9 mouse cellular contexts compared by ENCODE assay signal in genomic region chr7:114317389-114317792, GRCm38 (mm10). TPM values are rescaled to one million over a fixed set of nuclear protein-coding genes. Genes with fewer than 3 reads are reported as not detected.
DNase-seq lines count a peak whose midpoint lies in the region; ATAC-seq and TF ChIP-seq lines count a peak whose summit lies in the region.
"Had no signal": no experiment of that assay in that cellular context is flagged by ENCODE, and none has a peak within 500 bp of the region (broad histone marks: within the 10 kb centered on the region; RNA-seq: fewer than 3 reads in every experiment).

No protein-coding gene starts in this region.

- H3K4me2 ChIP-seq in midbrain, embryonic 11.5 days, result no peak overlapping the region
- H3K4me2 ChIP-seq in midbrain, postnatal 0 days (ENCODE audit: low read depth, low read length, poor library complexity, severe bottlenecking), result no peak overlapping the region
- H3K4me2 ChIP-seq in heart, postnatal 0 days (ENCODE audit: low read depth, low read length), result peak overlapping the region; percentile 17; the same call in 1 of the 2 replicates
- no peak overlapping the region for H3K4me2 ChIP-seq in liver, embryonic 12.5 days
- H3K4me2 ChIP-seq in forebrain, embryonic 16.5 days (ENCODE audit: low read length), result no peak overlapping the region
- H3K4me2 ChIP-seq: embryonic facial prominence, embryonic 12.5 days had no signal

- WGBS in midbrain, embryonic 11.5 days, result 74% methylated on average over 5 of the region's 5 CpGs
- 70% methylated on average over 5 of the region's 5 CpGs for WGBS in midbrain, postnatal 0 days
- WGBS in heart, postnatal 0 days, result 25% methylated on average over 5 of the region's 5 CpGs
- 26% methylated on average over 5 of the region's 5 CpGs for whole genome bisulfite sequencing in liver, embryonic 12.5 days (ENCODE audit: insufficient replicate concordance)
- WGBS in small intestine, adult 2 months, result 32% methylated on average over 5 of the region's 5 CpGs
- 51% methylated on average over 5 of the region's 5 CpGs for WGBS in forebrain, embryonic 16.5 days

- no peak for TF ChIP-seq CTCF in midbrain, postnatal 0 days (IDR thresholded peaks at IDR 0.05)
- no peak for TF ChIP-seq CTCF in heart, postnatal 0 days (IDR thresholded peaks at IDR 0.05; ENCODE audit: low read depth)
- TF ChIP-seq CTCF in small intestine, adult 2 months (IDR thresholded peaks at IDR 0.05; ENCODE audit: extremely low read depth, insufficient read length, insufficient replicate concordance, low read depth, low read length), result no peak

- TF ChIP-seq POLR2A in small intestine, adult 2 months (IDR thresholded peaks at IDR 0.05; ENCODE audit: low read depth, low read length), result peak; percentile 20; the same call in 1 of the 2 replicates

- H3K4me1 ChIP-seq in midbrain, embryonic 11.5 days (ENCODE audit: control insufficient read depth, insufficient read depth, low read length), result no peaks in the 10 kb centered on the region
- no peaks in the 10 kb centered on the region for H3K4me1 ChIP-seq in midbrain, postnatal 0 days (ENCODE audit: insufficient read depth, low read length)
- peaks cover 9% of the 10 kb centered on the region for H3K4me1 ChIP-seq in heart, postnatal 0 days (ENCODE audit: control insufficient read depth, insufficient read depth)
- peaks cover 20% of the 10 kb centered on the region for H3K4me1 ChIP-seq in liver, embryonic 12.5 days
- no peaks in the 10 kb centered on the region; the same call in 1 of the 2 replicates for H3K4me1 ChIP-seq in small intestine, adult 2 months (ENCODE audit: control insufficient read depth, insufficient read depth, insufficient read length, low read length)
- peaks cover 18% of the 10 kb centered on the region for H3K4me1 ChIP-seq in forebrain, embryonic 16.5 days (replicated peaks; ENCODE audit: control insufficient read depth, insufficient read depth, low read length)

- no peaks in the 10 kb centered on the region for H3K9me3 ChIP-seq in midbrain, embryonic 11.5 days (ENCODE audit: control insufficient read depth, low read length)
- no peaks in the 10 kb centered on the region for H3K9me3 ChIP-seq in midbrain, postnatal 0 days (ENCODE audit: low read length)
- no peaks in the 10 kb centered on the region for H3K9me3 ChIP-seq in heart, postnatal 0 days (replicated peaks; ENCODE audit: control insufficient read depth, low read length)
- H3K9me3 ChIP-seq in liver, embryonic 12.5 days (replicated peaks), result no peaks in the 10 kb centered on the region
- H3K9me3 ChIP-seq in forebrain, embryonic 16.5 days (ENCODE audit: control insufficient read depth, low read length), result no peaks in the 10 kb centered on the region
- H3K9me3 ChIP-seq: embryonic facial prominence, embryonic 12.5 days had no signal

- H3K36me3 ChIP-seq in midbrain, embryonic 11.5 days (ENCODE audit: control insufficient read depth, insufficient read depth, low read length), result no peaks in the 10 kb centered on the region
- H3K36me3 ChIP-seq in midbrain, postnatal 0 days (ENCODE audit: insufficient read depth, low read length), result no peaks in the 10 kb centered on the region
- no peaks in the 10 kb centered on the region for H3K36me3 ChIP-seq in heart, postnatal 0 days (replicated peaks; ENCODE audit: control insufficient read depth, insufficient read depth, low read length)
- no peaks in the 10 kb centered on the region for H3K36me3 ChIP-seq in liver, embryonic 12.5 days
- no peaks in the 10 kb centered on the region for H3K36me3 ChIP-seq in small intestine, adult 2 months (ENCODE audit: control insufficient read depth, insufficient read depth, low read length)
- no peaks in the 10 kb centered on the region for H3K36me3 ChIP-seq in forebrain, embryonic 16.5 days (ENCODE audit: control insufficient read depth, insufficient read depth)
- H3K36me3 ChIP-seq: embryonic facial prominence, embryonic 12.5 days had no signal

- no peak for ATAC-seq in midbrain, embryonic 11.5 days (ENCODE audit: low FRiP score)
- ATAC-seq in midbrain, postnatal 0 days (ENCODE audit: low FRiP score), result no peak
- peak; percentile 36; the same call in 1 of the 2 replicates for ATAC-seq in heart, postnatal 0 days (ENCODE audit: insufficient read depth, low read depth)
- no peak for ATAC-seq in liver, embryonic 12.5 days
- no peak for ATAC-seq in forebrain, embryonic 16.5 days

- DNase-seq in midbrain, embryonic 11.5 days (ENCODE audit: low spot score, missing footprints), result peak; percentile 65
- no peak for DNase-seq in midbrain, postnatal 0 days (ENCODE audit: low spot score)
- DNase-seq in brain, adult 2 months (ENCODE audit: low read depth, low spot score), result peak; percentile 67
- DNase-seq in heart, postnatal 0 days (ENCODE audit: low spot score), result peak; percentile 61
- no peak for DNase-seq in embryo, embryonic 11 days

- no peak overlapping the region for H3K4me3 ChIP-seq in midbrain, embryonic 11.5 days (ENCODE audit: low read depth, low read length)
- no peak overlapping the region for H3K4me3 ChIP-seq in midbrain, postnatal 0 days (ENCODE audit: low read depth, low read length)
- H3K4me3 ChIP-seq in heart, postnatal 0 days (ENCODE audit: low read depth, low read length), result no peak overlapping the region
- no peak overlapping the region for H3K4me3 ChIP-seq in liver, embryonic 12.5 days
- H3K4me3 ChIP-seq in small intestine, adult 2 months (ENCODE audit: low read depth, low read length), result no peak overlapping the region
- no peak overlapping the region for H3K4me3 ChIP-seq in forebrain, embryonic 16.5 days (replicated peaks; ENCODE audit: low read length)
- H3K4me3 ChIP-seq: embryonic facial prominence, embryonic 12.5 days had no signal

- no peak overlapping the region for H3K9ac ChIP-seq in midbrain, embryonic 11.5 days (ENCODE audit: low read length)
- H3K9ac ChIP-seq in midbrain, postnatal 0 days (replicated peaks; ENCODE audit: low read length, poor library complexity, severe bottlenecking), result no peak overlapping the region
- no peak overlapping the region; the same call in 1 of the 2 replicates for H3K9ac ChIP-seq in heart, postnatal 0 days (replicated peaks; ENCODE audit: low read depth, low read length)
- H3K9ac ChIP-seq in liver, embryonic 12.5 days, result no peak overlapping the region
- no peak overlapping the region for H3K9ac ChIP-seq in forebrain, embryonic 16.5 days (replicated peaks; ENCODE audit: low read depth, low read length)
- H3K9ac ChIP-seq: embryonic facial prominence, embryonic 12.5 days had no signal

- no peak for TF ChIP-seq EP300 in heart, postnatal 0 days (IDR thresholded peaks at IDR 0.05; ENCODE audit: low read depth)

- no peaks in the 10 kb centered on the region for H3K27me3 ChIP-seq in midbrain, embryonic 11.5 days (ENCODE audit: control insufficient read depth, insufficient read depth, low read length)
- no peaks in the 10 kb centered on the region for H3K27me3 ChIP-seq in midbrain, postnatal 0 days (ENCODE audit: insufficient read depth, low read length)
- H3K27me3 ChIP-seq in heart, postnatal 0 days (ENCODE audit: control insufficient read depth, insufficient read depth, low read length), result no peaks in the 10 kb centered on the region
- no peaks in the 10 kb centered on the region for H3K27me3 ChIP-seq in liver, embryonic 12.5 days (replicated peaks)
- H3K27me3 ChIP-seq in small intestine, adult 2 months (ENCODE audit: control insufficient read depth, insufficient read depth, low read length), result no peaks in the 10 kb centered on the region
- no peaks in the 10 kb centered on the region; the same call in 1 of the 2 replicates for H3K27me3 ChIP-seq in forebrain, embryonic 16.5 days (replicated peaks; ENCODE audit: control insufficient read depth, insufficient read depth, low read length)
- H3K27me3 ChIP-seq: embryonic facial prominence, embryonic 12.5 days had no signal

- H3K27ac ChIP-seq in midbrain, embryonic 11.5 days (ENCODE audit: low read depth, low read length), result no peak overlapping the region
- H3K27ac ChIP-seq in midbrain, postnatal 0 days (ENCODE audit: low read depth, low read length), result no peak overlapping the region
- H3K27ac ChIP-seq in heart, postnatal 0 days (ENCODE audit: low read depth), result peak overlapping the region; percentile 80
- peak overlapping the region; percentile 41; the same call in 1 of the 2 replicates for H3K27ac ChIP-seq in liver, embryonic 12.5 days
- H3K27ac ChIP-seq in small intestine, adult 2 months (ENCODE audit: insufficient read depth, low read depth, low read length), result peak overlapping the region; percentile 87
- H3K27ac ChIP-seq in forebrain, embryonic 16.5 days (ENCODE audit: low read length), result no peak overlapping the region; the same call in 1 of the 2 replicates
- H3K27ac ChIP-seq: embryonic facial prominence, embryonic 12.5 days had no signal

RNA-seq across cellular contexts. Expression of gene Psma1, which starts 41.5 kb away (rescaled TPM):
- 489 and 490 TPM in 2 replicates for polyA plus RNA-seq in midbrain, embryonic 11.5 days (2014; fragmentation: Nextera tagmentation; extraction: Ambion mirVana)
- total RNA-seq in midbrain, postnatal 0 days (2014; rRNA removed), result 158 and 167 TPM in 2 replicates
- polyA plus RNA-seq in midbrain, postnatal 0 days (2015; fragmentation: Nextera tagmentation; extraction: Ambion mirVana), result 317 and 329 TPM in 2 replicates
- 157 and 196 TPM in 2 replicates for total RNA-seq in heart, postnatal 0 days (2014; rRNA removed; ENCODE audit: low replicate concordance)
- polyA plus RNA-seq in heart, postnatal 0 days (2015; fragmentation: Nextera tagmentation; extraction: Ambion mirVana), result 304 and 320 TPM in 2 replicates
- 336 and 348 TPM in 2 replicates for polyA plus RNA-seq in liver, embryonic 12.5 days (2016; fragmentation: Nextera tagmentation; extraction: Ambion mirVana)
- 21.6 and 39.1 TPM in 2 replicates for polyA plus RNA-seq in small intestine, adult 2 months (2012; rRNA removed)
- polyA plus RNA-seq in forebrain, embryonic 16.5 days (2015; fragmentation: Nextera tagmentation; extraction: Ambion mirVana), result 394 and 400 TPM in 2 replicates

Comparison
In these comparisons a context has a peak if more than half of its experiments do, and no peak if none do; other contexts are left out.
1. DNase-seq: peak in midbrain, embryonic 11.5 days (single experiment), brain, adult 2 months (single experiment) and heart, postnatal 0 days (single experiment); none in midbrain, postnatal 0 days (single experiment) and embryo, embryonic 11 days (single experiment).
2. H3K27ac ChIP-seq: peak in heart, postnatal 0 days (single experiment), liver, embryonic 12.5 days (single experiment) and small intestine, adult 2 months (single experiment); none in midbrain, embryonic 11.5 days (single experiment), midbrain, postnatal 0 days (single experiment) and forebrain, embryonic 16.5 days (single experiment).